Mouse (Mus musculus): ENCODE results near the gene Gm281. TPM values are rescaled to one million over a fixed set of nuclear protein-coding genes. Genes with fewer than 3 reads are reported as not detected.

Gene Gm281
- polyA plus RNA-seq (2014; fragmentation: Illumina TruSeq; extraction: RNeasy Lipid Tissue Mini Kit (QIAGEN cat#74804)) = 0.43 TPM

DNA sequence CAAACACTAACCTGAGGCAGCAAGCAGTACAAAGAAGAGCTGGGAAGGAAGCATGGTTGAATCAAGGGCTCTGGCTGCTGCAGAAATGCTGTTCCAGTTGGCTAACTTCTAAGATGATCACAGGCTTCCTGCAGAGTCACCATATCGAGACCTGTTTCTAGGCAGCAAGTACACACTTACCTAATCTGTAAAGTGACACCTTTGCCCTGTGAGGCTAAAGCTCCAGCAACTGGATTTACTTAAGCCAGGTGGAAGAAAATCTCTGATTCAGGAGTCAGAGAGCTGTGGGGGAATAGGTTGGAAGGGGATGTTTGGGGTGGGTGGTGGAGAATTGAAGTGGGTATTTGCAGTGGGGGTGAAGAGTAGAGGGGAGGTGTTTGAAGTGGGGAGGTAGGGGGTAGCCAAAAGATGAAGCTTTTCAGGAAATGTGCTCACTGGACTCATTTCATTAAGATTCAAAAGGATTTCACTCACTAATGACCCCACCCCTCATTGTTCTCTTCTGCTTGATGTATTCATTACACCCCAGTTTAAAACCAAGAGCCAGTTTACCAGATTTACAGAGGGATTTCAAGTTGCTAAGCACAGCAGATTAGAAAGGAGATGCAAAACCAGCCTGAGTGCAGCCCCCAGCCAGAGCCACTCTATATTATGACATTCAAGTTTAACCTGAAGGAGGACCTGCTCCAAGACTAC, at the start of gene Gm281:
TSS of gene Gm281 (minus strand) at position 92 of the 696 bp plus-strand sequence.

DNA sequence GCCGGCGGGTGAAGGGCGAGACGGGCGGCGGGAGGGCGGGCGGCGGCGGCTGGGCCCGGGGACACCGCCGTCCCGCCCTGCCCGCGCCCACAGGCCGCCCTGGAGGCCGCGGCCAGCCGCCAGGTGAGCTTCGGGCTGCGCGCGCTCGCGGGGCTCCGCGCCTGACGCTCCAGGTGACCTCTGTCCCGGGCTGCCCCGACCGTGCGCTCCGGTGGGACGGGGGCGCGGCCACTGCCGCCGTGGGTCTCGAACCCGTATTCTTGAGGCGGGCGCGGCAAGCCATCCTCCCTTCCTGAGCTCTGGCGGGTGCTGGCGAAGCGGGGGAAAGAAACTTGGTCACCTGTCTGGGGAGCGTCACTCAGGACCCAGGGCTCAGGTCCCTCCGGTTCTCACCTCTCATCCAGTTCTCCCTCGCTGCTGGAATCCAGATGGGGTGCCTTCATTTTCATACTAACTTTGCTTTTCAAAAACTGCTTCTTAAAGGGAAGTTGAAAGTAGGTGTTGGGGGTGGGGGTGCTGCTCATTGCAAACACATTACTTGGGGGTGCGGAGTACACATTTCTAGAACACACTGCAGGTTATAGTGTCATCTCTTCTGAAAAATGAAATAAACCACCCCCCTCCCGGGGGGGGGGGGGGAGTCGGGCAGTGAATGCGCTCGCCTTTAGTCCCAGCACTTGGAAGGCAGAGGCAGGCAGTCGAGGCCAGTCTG, 47.3 kb upstream of the Gm281 start, which contains the start of the genes Atxn7 and Thoc7:
TSS of gene Atxn7 (plus strand) at position 40 of the 712 bp plus-strand sequence.
TSS of gene Thoc7 (minus strand) at position 452 of the 712 bp plus-strand sequence.

Other genes starting within 250 kb of the Gm281 start
- gene Sntn, start 243.6 kb downstream of the Gm281 start, polyA plus RNA-seq (2014; fragmentation: Illumina TruSeq; extraction: RNeasy Lipid Tissue Mini Kit (QIAGEN cat#74804)) = 35.3 TPM
- gene Atxn7, start 47.0 kb upstream of the Gm281 start, polyA plus RNA-seq (2014; fragmentation: Illumina TruSeq; extraction: RNeasy Lipid Tissue Mini Kit (QIAGEN cat#74804)) = 22.9 TPM
- 487 TPM for gene Thoc7, start 47.4 kb upstream of the Gm281 start, polyA plus RNA-seq (2014; fragmentation: Illumina TruSeq; extraction: RNeasy Lipid Tissue Mini Kit (QIAGEN cat#74804))
- 160 TPM for gene Psmd6, start 206.5 kb upstream of the Gm281 start, polyA plus RNA-seq (2014; fragmentation: Illumina TruSeq; extraction: RNeasy Lipid Tissue Mini Kit (QIAGEN cat#74804))